Mouse (Mus musculus) embryonic facial prominence, embryonic 15.5 days (tissue): ENCODE data around the gene Vmn1r50. TPM values are rescaled to one million over a fixed set of nuclear protein-coding genes. Genes with fewer than 3 reads are reported as not detected.
"Not testable (repeated sequence)": the region's sequence is repeated elsewhere in the genome, so short reads cannot be mapped to it uniquely, and the experiment has no call there.

Experiments used
- ATAC-seq: fragments of 200-750 bp; cut with Nextera tagmentation; 2 replicates; pipeline ENCODE4 v1.8.0; 2017; ENCODE audit warnings: low read depth, moderate TSS enrichment; ENCODE audit not compliant: insufficient number of reproducible peaks, low FRiP score, low TSS enrichment
- H3K27ac ChIP-seq: fragments of 300-500 bp; sonication (generic); replicated peaks from 2 replicates; pipeline ENCODE4 v1.5.1; 2015; ENCODE audit warnings: mild to moderate bottlenecking, inconsistent platforms
- H3K27me3 ChIP-seq: fragments of 300-500 bp; sonication (generic); 2 replicates; pipeline ENCODE4 v1.6.1; 2015; ENCODE audit warnings: inconsistent platforms
- H3K36me3 ChIP-seq: fragments of 300-500 bp; sonication (generic); 2 replicates; pipeline ENCODE4 v1.6.1; 2015; ENCODE audit warnings: mild to moderate bottlenecking, inconsistent platforms
- H3K4me1 ChIP-seq: fragments of 300-500 bp; sonication (generic); 2 replicates; pipeline ENCODE4 v1.6.1; 2015; ENCODE audit warnings: inconsistent platforms
- H3K4me2 ChIP-seq: fragments of 300-500 bp; sonication (generic); replicated peaks from 2 replicates; pipeline ENCODE4 v1.6.1; 2015; ENCODE audit warnings: mild to moderate bottlenecking, inconsistent platforms
- H3K4me3 ChIP-seq: fragments of 300-500 bp; sonication (generic); replicated peaks from 2 replicates; pipeline ENCODE4 v1.5.1; 2015; ENCODE audit warnings: mild to moderate bottlenecking, inconsistent platforms
- H3K9ac ChIP-seq: fragments of 300-500 bp; sonication (generic); 2 replicates; pipeline ENCODE4 v1.6.1; 2015; ENCODE audit warnings: inconsistent platforms
- H3K9me3 ChIP-seq: fragments of 300-500 bp; sonication (generic); replicated peaks from 2 replicates; pipeline ENCODE4 v1.6.1; 2016; ENCODE audit warnings: inconsistent platforms
- WGBS: fragments of 180-500 bp; shearing (Covaris S2); methylation state at CpG from one replicate; pipeline ENCODE4 v1.1.7; 2015; 5-methylcytosine and 5-hydroxymethylcytosine counted together
- polyA plus RNA-seq: library from polyadenylated mRNA; unstranded; fragments of >200 nt; fragmentation: Nextera tagmentation; extraction: Ambion mirVana; gene quantifications from 2 replicates; pipeline ENCODE4 v1.2.1, GENCODE M21; 2015

Vmn1r50 gene
- not detected in 2 replicates for polyA plus RNA-seq

DNA sequence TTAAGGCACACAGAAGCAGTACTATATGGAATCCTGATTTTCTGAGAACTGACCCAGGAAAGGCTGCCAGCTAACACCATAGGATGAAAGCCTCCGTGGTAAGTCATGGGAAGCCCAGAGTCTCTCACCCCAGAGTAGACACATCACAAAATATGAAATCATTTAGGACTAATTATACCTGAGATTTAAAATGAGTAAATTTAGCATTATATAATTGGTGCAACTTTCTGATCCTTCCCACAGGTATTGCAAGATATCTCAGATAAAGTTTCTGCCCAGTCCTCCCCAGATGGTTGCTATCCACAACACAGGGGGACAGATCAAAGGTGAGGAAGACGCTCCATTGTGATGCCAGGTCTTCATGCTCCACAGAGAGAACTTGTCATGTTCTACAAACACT is at the start of gene Vmn1r50:
Vmn1r50 (plus strand) TSS at position 301 of the 400 bp plus-strand sequence.
- Histone ChIP-seq H3K27me3 (no peaks in the 10 kb centered on the region), H3K9me3 (no peaks in the 10 kb centered on the region), H3K4me3 (no peak within 1 kb of the TSS), H3K4me1 (no peaks in the 10 kb centered on the region), H3K27ac (no peak within 1 kb of the TSS), H3K36me3 (no peaks in the 10 kb centered on the region), H3K9ac (no peak within 1 kb of the TSS), H3K4me2 (no peak within 1 kb of the TSS)
- ATAC-seq, result no peak
- WGBS, result 60% methylated on average over 2 of the region's 2 CpGs

DNA sequence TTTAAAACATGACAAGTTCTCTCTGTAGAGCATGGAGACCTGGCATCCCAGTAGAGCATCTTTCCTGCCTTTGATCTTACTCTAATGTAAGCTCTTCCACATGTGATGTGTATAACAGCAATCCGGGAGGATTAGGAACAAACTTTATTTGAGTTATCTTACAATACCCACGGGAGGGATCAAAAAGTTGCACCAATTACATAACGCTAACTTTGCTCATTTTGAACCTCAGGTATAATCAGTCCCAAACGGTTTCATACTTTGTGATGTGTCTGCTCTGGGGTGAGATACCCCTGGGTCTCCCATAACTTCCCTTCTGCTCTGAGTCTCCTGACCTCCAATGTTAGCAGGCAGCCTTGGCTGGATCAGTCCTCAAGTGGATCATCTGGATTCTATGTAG is 22.8 kb upstream of the Vmn1r50 start, which contains the start of gene Vmn1r49:
Vmn1r49 (minus strand) TSS at position 101 of the 400 bp plus-strand sequence.
- Histone ChIP-seq H3K27me3 (no peaks in the 10 kb centered on the region), H3K9me3 (no peaks in the 10 kb centered on the region; the same call in 1 of the 2 replicates), H3K27ac (no peak within 1 kb of the TSS), H3K36me3 (no peaks in the 10 kb centered on the region), H3K4me2 (no peak within 1 kb of the TSS), H3K4me1 (no peaks in the 10 kb centered on the region), H3K9ac (no peak within 1 kb of the TSS), H3K4me3 (no peak within 1 kb of the TSS)
- ATAC-seq, result no peak
- WGBS, result 63% methylated on average over 4 of the region's 4 CpGs

GRCm38 (mm10) chr6:90100566-90100965 is 664 bp upstream of the Vmn1r50 start:
- Histone ChIP-seq H3K36me3 (no peaks in the 10 kb centered on the region), H3K4me1 (no peaks in the 10 kb centered on the region), H3K9me3 (no peaks in the 10 kb centered on the region), H3K4me2 (no peak overlapping the region), H3K27me3 (no peaks in the 10 kb centered on the region), H3K4me3 (no peak overlapping the region), H3K9ac (no peak overlapping the region), H3K27ac (no peak overlapping the region)
- WGBS, result 84% methylated on average over 2 of the region's 2 CpGs
- no peak for ATAC-seq

- 79% methylated on average over 1 of the region's 1 CpGs for WGBS
- H3K27me3 ChIP-seq, H3K27ac ChIP-seq, H3K4me3 ChIP-seq, H3K4me1 ChIP-seq, ATAC-seq, H3K9me3 ChIP-seq, H3K9ac ChIP-seq, H3K36me3 ChIP-seq, H3K4me2 ChIP-seq: not testable (repeated sequence)
Observed at GRCm38 (mm10) chr6:90122296-90122695, 21.1 kb downstream of the Vmn1r50 start, which contains the start of gene Vmn1r51. Vmn1r51 (plus strand) TSS chr6:90122596.

Other genes with a start within 250 kb of the Vmn1r50 start
- not detected in 2 replicates for gene Vmn1r42, start 225.0 kb upstream of the Vmn1r50 start, polyA plus RNA-seq
- gene Vmn1r43, start 225.0 kb upstream of the Vmn1r50 start, polyA plus RNA-seq, result 0.03 and 0.04 TPM in 2 replicates
- not detected in 2 replicates for gene Vmn1r44, start 217.8 kb upstream of the Vmn1r50 start, polyA plus RNA-seq
- not detected in 2 replicates for gene Vmn1r45, start 160.8 kb upstream of the Vmn1r50 start, polyA plus RNA-seq
- not detected in 2 replicates for gene Vmn1r46, start 132.1 kb upstream of the Vmn1r50 start, polyA plus RNA-seq
- not detected in 2 replicates for gene Vmn1r47, start 85.3 kb upstream of the Vmn1r50 start, polyA plus RNA-seq
- not detected in 2 replicates for gene Vmn1r48, start 64.6 kb upstream of the Vmn1r50 start, polyA plus RNA-seq
- not detected in 2 replicates for gene Vmn1r49, start 22.9 kb upstream of the Vmn1r50 start, polyA plus RNA-seq
- gene Vmn1r51, start 21.2 kb downstream of the Vmn1r50 start, polyA plus RNA-seq, result 0.05 TPM in 1 of 2 replicates, not detected in the other
- gene Vmn1r52, start 73.4 kb downstream of the Vmn1r50 start, polyA plus RNA-seq, result not detected in 2 replicates
- gene V1ra8, start 101.4 kb downstream of the Vmn1r50 start, polyA plus RNA-seq, result not detected in 2 replicates
- not detected in 2 replicates for gene Vmn1r53, start 123.0 kb downstream of the Vmn1r50 start, polyA plus RNA-seq
- gene Vmn1r54, start 144.9 kb downstream of the Vmn1r50 start, polyA plus RNA-seq, result not detected in 2 replicates
- not detected in 2 replicates for gene BC048671, start 199.8 kb downstream of the Vmn1r50 start, polyA plus RNA-seq
- gene Chst13, start 223.8 kb downstream of the Vmn1r50 start, polyA plus RNA-seq, result 4.4 and 6.8 TPM in 2 replicates
- 0.07 and 0.19 TPM in 2 replicates for gene Uroc1, start 231.9 kb downstream of the Vmn1r50 start, polyA plus RNA-seq